Mouse (Mus musculus) adrenal gland, postnatal 25 days (tissue): Measurements from ENCODE around the gene Lgals3bp. TPM values are rescaled to one million over a fixed set of nuclear protein-coding genes. Genes with fewer than 3 reads are reported as not detected.

ENCODE experiments used
- DNase-seq: peaks from one replicate; pipeline ENCODE4 v3.0.0; 2021; ENCODE audit warnings: mixed read lengths
- total RNA-seq: library from RNA; stranded (reverse); gene quantifications from 2 replicates; pipeline ENCODE4 v1.2.3, GENCODE M21; 2021

Lgals3bp gene
- total RNA-seq, 1 experiment from 2014 or later: 86.6 TPM

GRCm38 (mm10) chr11:118362971-118363518 is 38.8 kb downstream of the Lgals3bp start:
- DNase-seq: no peak

GRCm38 (mm10) chr11:118362501-118362900 is 39.4 kb downstream of the Lgals3bp start:
- no peak for DNase-seq

GRCm38 (mm10) chr11:118360907-118361341 is 41.0 kb downstream of the Lgals3bp start:
- no peak for DNase-seq

- DNase-seq: no peak
Measured at GRCm38 (mm10) chr11:118360491-118360890, 41.4 kb downstream of the Lgals3bp start.

- no peak for DNase-seq
Measured at GRCm38 (mm10) chr11:118355640-118356039, 46.3 kb downstream of the Lgals3bp start, which contains the start of gene Timp2. Gene Timp2, minus strand, starts transcription at chr11:118355740.

- peak; percentile 88 for DNase-seq
Measured at GRCm38 (mm10) chr11:118355205-118355604, 46.7 kb downstream of the Lgals3bp start.

GRCm38 (mm10) chr11:118354636-118355191 is 47.2 kb downstream of the Lgals3bp start:
- peak; percentile 23 for DNase-seq

- DNase-seq: no peak
Measured at GRCm38 (mm10) chr11:118349494-118349893, 52.4 kb downstream of the Lgals3bp start.

- DNase-seq: no peak
Measured at GRCm38 (mm10) chr11:118348877-118349276, 53.0 kb downstream of the Lgals3bp start.

GRCm38 (mm10) chr11:118348419-118348818 is 53.5 kb downstream of the Lgals3bp start:
- no peak for DNase-seq

GRCm38 (mm10) chr11:118347911-118348310 is 54.0 kb downstream of the Lgals3bp start:
- DNase-seq: no peak

- no peak for DNase-seq
Measured at GRCm38 (mm10) chr11:118347391-118347790, 54.5 kb downstream of the Lgals3bp start.

GRCm38 (mm10) chr11:118346395-118347096 is 55.3 kb downstream of the Lgals3bp start:
- DNase-seq: no peak

- peak; percentile 36 for DNase-seq
Measured at GRCm38 (mm10) chr11:118345693-118346092, 56.2 kb downstream of the Lgals3bp start.

GRCm38 (mm10) chr11:118343629-118344028 is 58.3 kb downstream of the Lgals3bp start:
- no peak for DNase-seq

Other genes starting within 250 kb of the Lgals3bp start
- gene Cyth1, start 153.5 kb downstream of the Lgals3bp start, total RNA-seq: 28.9 and 42.2 TPM in 2 replicates
- 23.1 and 25.0 TPM in 2 replicates for gene Usp36, start 111.8 kb downstream of the Lgals3bp start, total RNA-seq
- 1.1 and 3.4 TPM in 2 replicates for gene Cep295nl, start 59.6 kb downstream of the Lgals3bp start, total RNA-seq
- 43.1 and 51.3 TPM in 2 replicates for gene Timp2, start 46.4 kb downstream of the Lgals3bp start, total RNA-seq
- 35.1 and 40.1 TPM in 2 replicates for gene Cant1, start 17.0 kb upstream of the Lgals3bp start, total RNA-seq
- 11.8 and 18.8 TPM in 2 replicates for gene C1qtnf1, start 26.1 kb upstream of the Lgals3bp start, total RNA-seq
- 19.0 and 32.0 TPM in 2 replicates for gene Engase, start 74.7 kb upstream of the Lgals3bp start, total RNA-seq